Mouse (Mus musculus): ENCODE results near the gene Galk2. TPM values are rescaled to one million over a fixed set of nuclear protein-coding genes. Genes with fewer than 3 reads are reported as not detected.

The Galk2 gene
- polyA plus RNA-seq, 1 experiment from 2014 or later: 9.5 TPM

DNA sequence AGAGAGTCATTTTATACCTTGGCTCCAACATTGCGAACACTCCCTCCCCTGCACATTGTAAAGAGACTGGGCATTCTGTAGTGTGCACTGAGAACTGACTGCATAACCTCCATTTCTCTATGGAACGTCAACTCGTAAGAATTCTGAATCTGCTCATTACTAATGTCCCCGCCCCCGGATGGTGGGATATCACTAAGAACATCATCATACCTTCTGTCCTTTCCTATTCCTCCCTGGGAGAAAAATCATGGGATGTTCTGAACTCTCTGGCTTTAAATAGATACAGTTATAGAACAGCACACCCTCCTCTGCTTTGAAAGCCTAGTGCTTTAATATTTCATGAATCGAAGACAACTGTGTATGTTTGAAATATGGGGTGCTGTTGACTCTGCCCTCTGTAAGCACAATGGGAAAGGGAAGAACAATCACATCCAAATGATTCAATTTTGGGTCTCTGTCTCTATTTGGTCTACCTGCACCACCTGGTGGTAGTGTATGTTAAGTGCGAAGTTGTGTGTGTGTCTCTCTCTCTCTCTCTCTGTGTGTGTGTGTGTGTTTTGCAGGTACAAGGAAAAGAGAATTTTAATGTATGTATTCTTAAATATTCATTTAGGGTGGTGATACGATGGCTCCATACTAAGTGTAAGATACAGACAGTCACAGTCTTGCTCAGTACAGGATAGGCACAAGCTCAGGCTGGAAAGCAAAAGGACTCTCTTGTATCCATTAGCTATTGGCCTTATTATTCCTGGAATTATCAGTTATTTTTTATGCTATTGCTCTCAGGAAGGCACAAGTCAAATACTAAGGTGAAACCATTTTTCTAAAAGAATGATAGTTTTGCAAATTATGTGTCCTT is 174.4 kb downstream of the Galk2 start:
- H3K27me3 ChIP-seq: no peaks in the 10 kb centered on the region
- no peak overlapping the region for H3K9ac ChIP-seq
- no peak overlapping the region for H3K4me2 ChIP-seq
- no peaks in the 10 kb centered on the region for H3K9me3 ChIP-seq (replicated peaks)
- 56% methylated on average over 8 of the region's 8 CpGs for WGBS (ENCODE audit: insufficient replicate concordance)
- H3K4me1 ChIP-seq (replicated peaks): no peaks in the 10 kb centered on the region
- ATAC-seq (ENCODE audit: insufficient read depth): no peak
- H3K36me3 ChIP-seq (replicated peaks): no peaks in the 10 kb centered on the region
- no peak overlapping the region for H3K4me3 ChIP-seq (replicated peaks)
- H3K27ac ChIP-seq (replicated peaks): no peak overlapping the region

Other genes starting within 250 kb of the Galk2 start
- gene Cep152, start 234.0 kb upstream of the Galk2 start, polyA plus RNA-seq (2015; fragmentation: Nextera tagmentation; extraction: Ambion mirVana): 4.2 and 4.5 TPM in 2 replicates
- gene Eid1, start 186.0 kb upstream of the Galk2 start, polyA plus RNA-seq (2015; fragmentation: Nextera tagmentation; extraction: Ambion mirVana): 34.4 and 37.1 TPM in 2 replicates
- gene Shc4, start 135.0 kb upstream of the Galk2 start, polyA plus RNA-seq (2015; fragmentation: Nextera tagmentation; extraction: Ambion mirVana): 0.74 and 0.83 TPM in 2 replicates
- 4.5 and 5.4 TPM in 2 replicates for gene Secisbp2l, start 76.2 kb upstream of the Galk2 start, polyA plus RNA-seq (2015; fragmentation: Nextera tagmentation; extraction: Ambion mirVana)
- 36.2 and 39.5 TPM in 2 replicates for gene Cops2, start within 50 bp of the Galk2 start, polyA plus RNA-seq (2015; fragmentation: Nextera tagmentation; extraction: Ambion mirVana)
- 0.09 and 0.29 TPM in 2 replicates for gene Fgf7, start 175.5 kb downstream of the Galk2 start, polyA plus RNA-seq (2015; fragmentation: Nextera tagmentation; extraction: Ambion mirVana)